Mouse (Mus musculus): ENCODE measurements around the gene Insrr.

- TF ChIP-seq GATA1 (IDR thresholded peaks at IDR 0.05; ENCODE audit: low read length) (no peak), TAL1 (IDR thresholded peaks at IDR 0.05; ENCODE audit: low read length) (no peak)
These were observed 48.3 kb upstream of the Insrr start, which contains the start of gene Lrrc71 for GRCm38 (mm10) chr3:87748431-87748830.
